In the genomic region with DNA sequence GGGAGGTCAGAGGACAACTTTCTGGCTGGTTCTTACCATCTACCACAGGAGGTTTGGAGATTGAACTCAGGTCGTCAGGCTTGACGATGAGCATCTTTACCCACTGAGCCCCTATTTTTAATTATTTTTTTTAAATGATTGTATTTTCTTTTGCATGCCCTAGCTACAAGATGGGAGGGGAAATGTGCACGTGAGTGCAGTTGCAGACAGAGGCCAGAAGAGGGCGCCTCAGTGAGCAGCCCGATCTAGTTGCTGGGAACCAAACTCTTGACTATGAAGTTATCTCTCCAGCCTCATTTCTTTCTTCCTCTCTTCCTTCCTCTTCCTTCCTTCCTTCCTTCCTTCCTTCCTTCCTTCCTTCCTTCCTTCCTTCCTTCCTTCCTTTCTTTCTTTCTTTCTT, we compare ENCODE assay signal across 18 mouse cellular contexts.
DNase-seq lines count a peak whose midpoint lies in the region; ATAC-seq and TF ChIP-seq lines count a peak whose summit lies in the region.
"Had no signal": no experiment of that assay in that cellular context is flagged by ENCODE, and none has a peak within 500 bp of the region (broad histone marks: within the 10 kb centered on the region; RNA-seq: fewer than 3 reads in every experiment).

No protein-coding gene starts in this region.

- H3K27me3 ChIP-seq in forebrain, postnatal 0 days (ENCODE audit: insufficient read depth, low read length) = no peaks in the 10 kb centered on the region
- no peaks in the 10 kb centered on the region; the same call in 1 of the 2 replicates for H3K27me3 ChIP-seq in forebrain, embryonic 10.5 days (ENCODE audit: poor library complexity, severe bottlenecking)
- no peaks in the 10 kb centered on the region for H3K27me3 ChIP-seq in liver, adult 2 months (ENCODE audit: control insufficient read depth, insufficient read depth, low read length)
- no peaks in the 10 kb centered on the region for H3K27me3 ChIP-seq in liver, embryonic 12.5 days (replicated peaks)
- H3K27me3 ChIP-seq: heart, embryonic 12.5 days; liver, embryonic 13.5 days; midbrain, embryonic 12.5 days had no signal

- WGBS in forebrain, postnatal 0 days = 94% methylated on average over 5 of the region's 5 CpGs
- 87% methylated on average over 5 of the region's 5 CpGs for WGBS in forebrain, embryonic 10.5 days
- 90% methylated on average over 5 of the region's 5 CpGs for WGBS in liver, adult 2 months
- WGBS in liver, embryonic 12.5 days (ENCODE audit: insufficient replicate concordance) = 68% methylated on average over 5 of the region's 5 CpGs
- 85% methylated on average over 5 of the region's 5 CpGs for WGBS in bone marrow, adult 2 months

- no peak overlapping the region for H3K9ac ChIP-seq in forebrain, postnatal 0 days
- H3K9ac ChIP-seq in liver, adult 2 months (ENCODE audit: low read depth, low read length) = no peak overlapping the region
- no peak overlapping the region for H3K9ac ChIP-seq in liver, embryonic 12.5 days
- H3K9ac ChIP-seq: heart, embryonic 12.5 days; liver, embryonic 13.5 days; midbrain, embryonic 12.5 days had no signal

- DNase-seq in forebrain, postnatal 0 days = no peak
- DNase-seq in forebrain, embryonic 10.5 days (ENCODE audit: extremely low spot score, low spot score) = no peak
- DNase-seq in liver, adult 2 months (ENCODE audit: extremely low read depth, low read depth, low spot score) = no peak
- peak; percentile 25 for DNase-seq in A20 (ENCODE audit: low read depth, low spot score)
- DNase-seq in embryo, embryonic 10.5 days (ENCODE audit: low spot score) = no peak
- no peak for DNase-seq in cerebellum, postnatal 4 days (ENCODE audit: low spot score in 2 of 2)
- DNase-seq: adrenal gland, adult 8-10 months; cerebellum, adult 9-10 months; kidney, postnatal 10 days; liver, embryonic 13.5 days; lung, postnatal 4 days; thymus, adult 2 months had no signal

- no peak for ATAC-seq in forebrain, postnatal 0 days
- ATAC-seq in liver, embryonic 12.5 days = no peak
- ATAC-seq: inflammation-experienced regulatory T-cells, adult 6 months had no signal

- H3K27ac ChIP-seq in forebrain, postnatal 0 days (ENCODE audit: low read depth, low read length) = no peak overlapping the region
- H3K27ac ChIP-seq in forebrain, embryonic 10.5 days = no peak overlapping the region
- no peak overlapping the region for H3K27ac ChIP-seq in liver, adult 2 months (replicated peaks; ENCODE audit: insufficient read depth, low read depth, low read length)
- no peak overlapping the region for H3K27ac ChIP-seq in liver, embryonic 12.5 days
- no peak overlapping the region for H3K27ac ChIP-seq in bone marrow, adult 2 months (ENCODE audit: control insufficient read depth, insufficient read depth, low read depth, low read length, poor library complexity)
- H3K27ac ChIP-seq: embryonic facial prominence, embryonic 10.5 days; liver, embryonic 13.5 days; midbrain, embryonic 12.5 days had no signal

- no peak for TF ChIP-seq POLR2A in liver, adult 2 months (IDR thresholded peaks at IDR 0.05; ENCODE audit: extremely low read depth, insufficient read depth, low read length)
- no peak for TF ChIP-seq POLR2A in bone marrow, adult 2 months (IDR thresholded peaks at IDR 0.05; ENCODE audit: borderline replicate concordance, control insufficient read depth, low read depth, low read length)

- 0 out of 2 replicates have a peak, but pooled peaks cover 4% of the 10 kb centered on the region for H3K9me3 ChIP-seq in forebrain, postnatal 0 days (ENCODE audit: low read length)
- H3K9me3 ChIP-seq in forebrain, embryonic 10.5 days = 0 out of 2 replicates have a peak, but pooled peaks cover 4% of the 10 kb centered on the region
- H3K9me3 ChIP-seq in liver, embryonic 12.5 days (replicated peaks) = no peaks in the 10 kb centered on the region
- H3K9me3 ChIP-seq: embryonic facial prominence, embryonic 10.5 days; liver, embryonic 13.5 days had no signal

- H3K36me3 ChIP-seq in forebrain, postnatal 0 days (ENCODE audit: insufficient read depth) = no peaks in the 10 kb centered on the region
- H3K36me3 ChIP-seq in forebrain, embryonic 10.5 days (replicated peaks) = no peaks in the 10 kb centered on the region
- H3K36me3 ChIP-seq in liver, adult 2 months (ENCODE audit: control insufficient read depth, insufficient read depth, low read length) = no peaks in the 10 kb centered on the region
- H3K36me3 ChIP-seq in liver, embryonic 12.5 days = no peaks in the 10 kb centered on the region
- H3K36me3 ChIP-seq: embryonic facial prominence, embryonic 10.5 days; heart, embryonic 12.5 days; liver, embryonic 13.5 days; midbrain, embryonic 12.5 days had no signal

- no peak overlapping the region for H3K4me2 ChIP-seq in forebrain, postnatal 0 days (ENCODE audit: low read depth)
- H3K4me2 ChIP-seq in liver, embryonic 12.5 days = no peak overlapping the region
- H3K4me2 ChIP-seq: heart, embryonic 12.5 days; liver, embryonic 13.5 days; midbrain, embryonic 12.5 days had no signal

- H3K4me1 ChIP-seq in forebrain, postnatal 0 days (ENCODE audit: insufficient read depth) = no peaks in the 10 kb centered on the region
- H3K4me1 ChIP-seq in forebrain, embryonic 10.5 days = peaks cover 4% of the 10 kb centered on the region
- no peaks in the 10 kb centered on the region for H3K4me1 ChIP-seq in liver, adult 2 months (ENCODE audit: control insufficient read depth, insufficient read depth, low read length)
- H3K4me1 ChIP-seq in liver, embryonic 12.5 days = peaks cover 4% of the 10 kb centered on the region; the same call in 1 of the 2 replicates
- no peaks in the 10 kb centered on the region for H3K4me1 ChIP-seq in bone marrow, adult 2 months (ENCODE audit: control insufficient read depth, insufficient read depth, low read length)
- H3K4me1 ChIP-seq: heart, embryonic 12.5 days; liver, embryonic 13.5 days; midbrain, embryonic 12.5 days had no signal

- peak; percentile 38 for TF ChIP-seq CTCF in forebrain, postnatal 0 days (IDR thresholded peaks at IDR 0.05; ENCODE audit: low read depth)
- TF ChIP-seq CTCF in liver, adult 2 months (IDR thresholded peaks at IDR 0.05; ENCODE audit: low read depth, low read length) = peak; percentile 44
- peak; percentile 23; the same call in 1 of the 2 replicates for TF ChIP-seq CTCF in bone marrow, adult 2 months (IDR thresholded peaks at IDR 0.05; ENCODE audit: control insufficient read depth, insufficient read depth, low read length)

- H3K79me2 ChIP-seq in liver, adult 2 months (ENCODE audit: control insufficient read depth, insufficient read depth, low read length) = no peaks in the 10 kb centered on the region

- H3K4me3 ChIP-seq in forebrain, postnatal 0 days (ENCODE audit: low read depth, low read length) = no peak overlapping the region
- H3K4me3 ChIP-seq in forebrain, embryonic 10.5 days = no peak overlapping the region
- no peak overlapping the region for H3K4me3 ChIP-seq in liver, adult 2 months (ENCODE audit: insufficient read depth, low read depth, low read length)
- H3K4me3 ChIP-seq in liver, embryonic 12.5 days = no peak overlapping the region
- no peak overlapping the region for H3K4me3 ChIP-seq in bone marrow, adult 2 months (replicated peaks; ENCODE audit: control insufficient read depth, low read depth, low read length)
- H3K4me3 ChIP-seq: embryonic facial prominence, embryonic 10.5 days; heart, embryonic 12.5 days; liver, embryonic 13.5 days; midbrain, embryonic 12.5 days had no signal
